Mouse (Mus musculus) lung, embryonic 16.5 days (tissue): ENCODE data around the gene Hcn2. TPM values are rescaled to one million over a fixed set of nuclear protein-coding genes. Genes with fewer than 3 reads are reported as not detected.

ENCODE experiments used
- ATAC-seq: fragments of 200-750 bp; cut with Nextera tagmentation; 2 replicates; pipeline ENCODE4 v1.8.0; 2017; ENCODE audit warnings: low read depth, mild to moderate bottlenecking, moderate library complexity
- H3K27ac ChIP-seq: fragments of 300-500 bp; sonication (generic); 2 replicates; pipeline ENCODE4 v1.5.1; 2014; ENCODE audit warnings: mild to moderate bottlenecking, control low read depth, low read length
- H3K27me3 ChIP-seq: fragments of 300-500 bp; sonication (generic); 2 replicates; pipeline ENCODE4 v1.6.1; 2014; ENCODE audit warnings: low read depth, low read length, mixed read lengths; ENCODE audit not compliant: control insufficient read depth, insufficient read depth
- H3K36me3 ChIP-seq: fragments of 300-500 bp; sonication (generic); 2 replicates; pipeline ENCODE4 v1.6.1; 2014; ENCODE audit warnings: low read length; ENCODE audit not compliant: control insufficient read depth, insufficient read depth
- H3K4me1 ChIP-seq: fragments of 300-500 bp; sonication (generic); replicated peaks from 2 replicates; pipeline ENCODE4 v1.6.1; 2014; ENCODE audit warnings: low read length, mixed read lengths; ENCODE audit not compliant: control insufficient read depth, insufficient read depth
- H3K4me2 ChIP-seq: fragments of 300-500 bp; sonication (generic); 2 replicates; pipeline ENCODE4 v1.6.1; 2014; ENCODE audit warnings: low read depth, low read length, control low read depth
- H3K4me3 ChIP-seq: fragments of 300-500 bp; sonication (generic); 2 replicates; pipeline ENCODE4 v1.5.1; 2014; ENCODE audit warnings: mild to moderate bottlenecking, low read length, control low read depth
- H3K9ac ChIP-seq: fragments of 300-500 bp; sonication (generic); 2 replicates; pipeline ENCODE4 v1.6.1; 2014; ENCODE audit warnings: low read length, control low read depth
- H3K9me3 ChIP-seq: fragments of 300-500 bp; sonication (generic); 2 replicates; pipeline ENCODE4 v1.6.1; 2016; ENCODE audit warnings: low read length; ENCODE audit not compliant: control insufficient read depth
- WGBS: fragments of 180-500 bp; shearing (Covaris S2); extraction: QIAGEN DNeasy Blood & Tissue Kit; methylation state at CpG from one replicate; pipeline ENCODE4 v1.1.7; 2014; 5-methylcytosine and 5-hydroxymethylcytosine counted together
- polyA plus RNA-seq: library from polyadenylated mRNA; unstranded; fragments of >200 nt; fragmentation: Nextera tagmentation; extraction: Ambion mirVana; gene quantifications from 2 replicates; pipeline ENCODE4 v1.2.1, GENCODE M21; 2015

Gene Hcn2
- polyA plus RNA-seq, 1 experiment from 2014 or later: not detected

DNA sequence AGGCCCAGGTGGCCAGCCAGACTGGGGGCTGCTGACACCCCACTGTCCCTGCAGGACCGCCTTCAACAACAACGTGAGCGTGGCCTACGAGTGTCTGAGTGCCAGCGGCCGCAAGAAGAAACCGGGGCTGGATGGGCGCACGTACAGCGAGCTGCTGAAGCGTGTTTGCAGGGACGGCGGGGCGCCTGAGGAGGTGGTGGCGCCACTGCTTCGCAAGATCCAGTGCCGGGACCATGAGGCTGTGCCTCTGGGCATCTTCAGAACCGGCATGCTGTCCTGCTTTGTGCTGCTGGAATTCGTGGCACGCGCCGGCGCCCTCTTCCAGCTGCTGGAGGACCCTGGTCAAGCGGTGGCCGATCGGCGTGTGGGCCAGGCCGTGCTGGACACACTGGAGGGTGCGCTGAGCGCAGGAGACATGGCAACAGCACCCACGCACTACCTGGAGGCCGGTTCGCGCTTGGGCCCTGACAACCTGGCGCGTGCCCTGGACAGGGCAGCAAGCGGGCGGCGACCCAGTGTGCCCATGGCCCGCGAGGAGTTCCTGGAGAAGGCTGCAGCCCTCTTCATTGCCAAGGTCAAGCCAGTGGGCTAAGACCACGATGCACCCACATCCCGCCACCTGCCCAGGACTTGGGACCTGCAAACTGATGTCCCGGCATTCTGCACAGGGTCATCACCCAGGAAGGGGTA, 40.9 kb upstream of the Hcn2 start:
- peaks cover 5% of the 10 kb centered on the region for H3K4me1 ChIP-seq
- H3K27me3 ChIP-seq: no peaks in the 10 kb centered on the region
- no peak overlapping the region for H3K4me2 ChIP-seq
- H3K9ac ChIP-seq: no peak overlapping the region
- H3K9me3 ChIP-seq: no peaks in the 10 kb centered on the region
- no peak overlapping the region for H3K27ac ChIP-seq
- ATAC-seq: no peak
- no peak overlapping the region for H3K4me3 ChIP-seq
- no peaks in the 10 kb centered on the region for H3K36me3 ChIP-seq
- 47% methylated on average over 44 of the region's 44 CpGs for WGBS

DNA sequence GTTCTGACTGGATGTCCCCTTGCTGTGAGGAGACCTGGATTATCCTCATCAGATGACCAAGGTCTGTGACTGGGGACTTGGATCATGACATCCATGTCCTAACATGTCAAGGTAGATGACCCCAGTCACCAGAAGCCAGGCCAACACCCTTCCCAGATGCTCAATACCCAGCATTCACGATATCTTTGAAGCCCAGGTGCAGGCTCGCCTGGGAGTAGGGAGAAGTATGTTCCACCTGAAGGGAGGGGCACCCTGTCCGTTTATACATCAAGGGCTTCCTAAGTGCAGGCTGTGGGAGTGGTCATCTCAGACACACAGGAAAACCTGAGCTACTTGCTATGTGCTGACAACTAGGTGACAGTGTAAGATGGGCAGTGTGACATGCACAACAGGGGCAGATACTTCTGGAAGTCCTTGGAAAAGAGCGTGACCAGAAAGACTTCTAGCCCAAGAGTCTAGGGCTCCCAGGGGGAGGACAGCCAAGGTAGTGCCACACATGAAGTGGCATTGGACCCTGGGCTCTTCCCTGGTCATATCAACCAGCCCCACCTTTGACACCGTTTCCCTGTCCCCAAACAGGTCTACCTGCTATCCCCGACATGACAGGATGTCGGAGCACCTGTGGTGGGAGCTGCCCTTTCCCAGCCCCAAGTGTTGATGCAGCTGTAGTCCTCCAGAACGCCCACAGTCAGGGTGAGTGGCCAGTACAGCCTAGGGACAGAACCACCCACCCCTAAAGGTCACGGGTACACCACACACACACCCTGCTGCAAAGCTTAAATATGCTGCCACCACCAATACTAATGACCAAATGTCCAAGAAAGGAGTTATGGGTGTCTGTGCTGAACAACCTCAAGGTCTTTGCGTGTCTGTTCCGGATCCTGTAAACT, 35.6 kb upstream of the Hcn2 start:
- 27% methylated on average over 11 of the region's 11 CpGs for WGBS

GRCm38 (mm10) chr10:79681591-79682245, 34.7 kb upstream of the Hcn2 start, which contains the start of gene Cdc34:
Cdc34 (plus strand) TSS chr10:79682195.
- Histone ChIP-seq H3K4me3 (peak within 1 kb of the TSS; percentile 85), H3K4me1 (peaks cover 19% of the 10 kb centered on the region)
- under 1% methylated on average over 61 of the region's 84 CpGs for WGBS

More for the DNA sequence above, 35.6 kb upstream of the Hcn2 start:
- no peaks in the 10 kb centered on the region for H3K27me3 ChIP-seq
- peak overlapping the region; percentile 84 for H3K27ac ChIP-seq
- H3K4me2 ChIP-seq: peak overlapping the region; percentile 67
- H3K9me3 ChIP-seq: no peaks in the 10 kb centered on the region
- H3K4me3 ChIP-seq: peak overlapping the region; percentile 85
- peak; percentile 8 for ATAC-seq
- H3K4me1 ChIP-seq: peaks cover 19% of the 10 kb centered on the region
- H3K36me3 ChIP-seq: peaks cover 9% of the 10 kb centered on the region
- peak overlapping the region; percentile 46 for H3K9ac ChIP-seq

DNA sequence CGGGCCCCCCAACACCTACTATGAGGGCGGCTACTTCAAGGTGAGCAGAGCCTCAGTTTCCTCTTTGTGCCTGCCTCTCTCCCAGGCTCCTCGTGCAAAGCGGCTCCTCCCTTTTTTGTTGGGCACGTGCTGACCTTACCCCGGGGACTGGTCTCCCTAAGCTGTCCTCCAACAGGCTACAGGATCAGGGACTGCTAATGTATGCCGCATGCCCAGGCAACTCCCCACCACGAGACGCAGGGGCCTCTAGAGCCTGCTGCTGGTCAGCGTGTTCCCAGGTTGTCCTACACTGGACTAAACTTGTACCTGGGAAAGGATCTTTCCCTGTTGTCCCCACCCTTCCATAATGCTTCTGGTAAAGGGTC, 33.9 kb upstream of the Hcn2 start:
- Histone ChIP-seq H3K36me3 (peaks cover 22% of the 10 kb centered on the region), H3K9me3 (no peaks in the 10 kb centered on the region), H3K4me1 (peaks cover 19% of the 10 kb centered on the region), H3K27ac (peak overlapping the region; percentile 66), H3K4me3 (peak overlapping the region; percentile 85), H3K27me3 (no peaks in the 10 kb centered on the region), H3K4me2 (peak overlapping the region; percentile 90), H3K9ac (peak overlapping the region; percentile 82)
- 0% methylated on average over 10 of the region's 10 CpGs for WGBS
- ATAC-seq: peak; percentile 1; the same call in 1 of the 2 replicates

More at GRCm38 (mm10) chr10:79681591-79682245, 34.7 kb upstream of the Hcn2 start, which contains the start of gene Cdc34:
- peak within 1 kb of the TSS; percentile 82 for H3K9ac ChIP-seq
- no peaks in the 10 kb centered on the region for H3K27me3 ChIP-seq
- H3K9me3 ChIP-seq: no peaks in the 10 kb centered on the region
- H3K27ac ChIP-seq: peak within 1 kb of the TSS; percentile 84
- peaks cover 15% of the 10 kb centered on the region for H3K36me3 ChIP-seq
- peak; percentile 96 for ATAC-seq
- peak within 1 kb of the TSS; percentile 90 for H3K4me2 ChIP-seq

DNA sequence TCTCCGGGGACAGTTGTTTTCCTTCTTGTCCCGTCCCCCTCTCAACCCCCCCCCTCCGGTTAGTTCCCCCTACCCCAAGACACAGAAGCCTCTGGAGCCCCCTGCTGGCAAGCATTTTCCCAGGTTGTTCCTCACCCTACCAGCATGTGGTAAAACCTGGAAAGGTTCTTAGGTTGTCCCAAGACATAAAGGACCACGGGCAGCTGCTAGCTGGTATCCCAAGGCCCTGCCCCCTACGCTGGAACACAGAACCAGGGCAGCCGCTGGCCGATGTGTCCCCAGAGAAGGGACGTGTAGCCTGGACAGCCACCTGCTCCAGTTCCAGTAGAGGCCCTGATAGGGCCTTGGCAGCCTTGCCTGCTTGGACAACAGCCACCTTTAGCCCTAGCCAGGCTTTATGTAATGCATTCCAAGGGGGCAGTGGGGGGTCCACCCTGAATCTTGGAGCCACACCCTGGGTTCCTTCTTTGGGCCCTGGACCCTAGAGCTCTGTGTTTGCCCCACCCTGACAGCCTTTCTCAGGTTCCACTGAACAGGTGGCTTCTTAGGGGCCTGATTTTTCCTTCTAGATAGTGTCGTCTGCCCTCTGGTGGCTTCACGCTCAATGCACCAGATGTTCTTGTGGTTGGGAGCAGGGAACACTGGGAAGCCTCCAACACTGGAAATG, 33.4 kb upstream of the Hcn2 start:
- no peak for ATAC-seq
- Histone ChIP-seq H3K4me3 (peak overlapping the region; percentile 85), H3K9me3 (no peaks in the 10 kb centered on the region), H3K27me3 (no peaks in the 10 kb centered on the region), H3K4me2 (peak overlapping the region; percentile 90), H3K9ac (peak overlapping the region; percentile 82), H3K36me3 (peaks cover 25% of the 10 kb centered on the region), H3K4me1 (peaks cover 19% of the 10 kb centered on the region), H3K27ac (peak overlapping the region; percentile 66)
- WGBS: under 1% methylated on average over 9 of the region's 10 CpGs

DNA sequence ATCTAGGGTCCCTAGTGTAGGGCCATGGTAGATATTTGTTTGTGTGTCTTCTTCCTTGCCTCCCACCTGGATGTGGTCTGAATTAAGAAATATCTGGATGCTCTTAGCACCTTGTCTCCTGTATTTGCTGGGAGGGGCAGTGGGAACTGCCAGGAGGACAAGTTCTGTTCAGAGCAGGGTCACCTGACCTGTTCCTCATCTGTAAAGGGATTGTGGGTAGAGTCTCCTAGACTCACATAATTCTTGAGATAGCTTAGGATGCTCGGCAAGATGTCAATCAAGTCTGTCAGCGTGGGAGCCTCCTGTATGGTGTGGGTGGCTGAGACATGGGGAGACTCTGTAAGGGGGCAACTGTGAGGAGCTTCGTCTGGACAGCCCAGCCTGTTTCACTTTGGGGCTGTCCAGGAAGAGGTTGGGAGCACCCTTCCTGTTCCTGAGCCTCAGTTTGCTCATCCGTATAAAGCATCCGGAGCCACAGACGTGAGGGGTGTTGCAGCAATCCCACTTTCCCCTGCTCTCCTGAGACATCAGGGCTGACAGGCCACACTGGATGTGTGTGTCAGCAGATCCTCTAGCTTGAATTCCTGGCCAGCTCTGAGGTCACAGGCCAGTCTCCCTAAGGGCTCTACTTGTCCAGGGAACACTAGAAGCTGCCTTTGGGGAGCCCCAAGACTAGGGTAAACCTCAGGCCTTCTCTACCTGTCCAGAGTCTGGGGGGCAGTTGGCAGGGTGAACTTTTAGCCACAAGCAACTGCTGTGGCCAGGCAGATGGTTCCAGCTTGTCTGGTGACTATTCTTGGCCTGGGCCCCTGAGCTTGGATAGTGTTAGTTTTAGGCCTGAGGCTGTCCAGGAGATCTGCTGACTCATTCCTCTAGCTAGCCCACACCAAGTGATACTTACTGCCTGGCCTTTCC, 32.5 kb upstream of the Hcn2 start:
- H3K9me3 ChIP-seq: no peaks in the 10 kb centered on the region
- no peaks in the 10 kb centered on the region for H3K27me3 ChIP-seq
- peak overlapping the region; percentile 85 for H3K4me3 ChIP-seq
- H3K4me1 ChIP-seq: peaks cover 19% of the 10 kb centered on the region
- H3K4me2 ChIP-seq: peak overlapping the region; percentile 90
- no peak overlapping the region for H3K27ac ChIP-seq
- 80% methylated on average over 6 of the region's 6 CpGs for WGBS
- H3K36me3 ChIP-seq: peaks cover 35% of the 10 kb centered on the region
- no peak for ATAC-seq
- peak overlapping the region; percentile 82 for H3K9ac ChIP-seq

DNA sequence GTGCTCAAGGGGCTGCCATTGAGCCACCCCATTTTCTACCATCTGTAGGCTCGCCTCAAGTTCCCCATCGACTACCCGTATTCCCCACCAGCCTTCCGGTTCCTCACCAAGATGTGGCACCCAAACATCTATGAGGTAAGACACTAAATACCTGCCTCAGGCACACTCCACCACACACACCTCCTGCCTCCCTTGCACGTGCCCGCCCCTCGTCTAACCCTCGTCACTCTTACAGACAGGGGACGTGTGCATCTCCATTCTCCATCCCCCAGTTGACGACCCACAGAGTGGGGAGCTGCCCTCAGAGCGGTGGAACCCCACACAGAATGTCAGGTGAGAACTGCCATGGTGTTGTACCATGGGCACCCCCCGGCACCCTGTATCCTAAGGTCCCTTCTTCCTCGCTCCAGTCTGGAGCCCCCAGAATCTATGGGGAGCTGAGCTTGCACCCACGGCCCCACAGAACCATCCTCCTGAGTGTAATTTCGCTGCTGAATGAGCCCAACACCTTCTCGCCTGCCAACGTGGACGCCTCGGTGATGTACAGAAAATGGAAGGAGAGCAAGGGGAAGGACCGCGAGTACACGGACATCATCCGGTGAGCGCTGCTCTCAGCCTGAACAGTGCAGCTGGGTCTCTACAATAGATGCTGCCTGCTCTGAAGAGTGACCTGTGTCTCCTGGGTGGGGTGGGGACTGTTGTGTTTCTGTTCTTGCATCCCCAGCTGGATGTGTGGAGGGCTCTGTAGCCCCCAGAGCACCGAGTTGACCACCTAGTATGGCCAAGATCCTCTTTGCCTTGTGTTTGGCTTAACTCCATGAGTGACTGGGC, 31.4 kb upstream of the Hcn2 start:
- peaks cover 19% of the 10 kb centered on the region for H3K4me1 ChIP-seq
- 91% methylated on average over 25 of the region's 25 CpGs for WGBS
- no peak overlapping the region for H3K4me2 ChIP-seq
- H3K9me3 ChIP-seq: no peaks in the 10 kb centered on the region
- no peaks in the 10 kb centered on the region for H3K27me3 ChIP-seq
- no peak for ATAC-seq
- H3K4me3 ChIP-seq: no peak overlapping the region
- no peak overlapping the region for H3K27ac ChIP-seq
- peaks cover 37% of the 10 kb centered on the region for H3K36me3 ChIP-seq
- H3K9ac ChIP-seq: no peak overlapping the region
